Mouse (Mus musculus) layer of hippocampus, postnatal 14 days (tissue): ENCODE measurements around the gene Slc44a5. TPM values are rescaled to one million over a fixed set of nuclear protein-coding genes. Genes with fewer than 3 reads are reported as not detected.
A peak's percentile ranks its signal among the peaks of the same experiment; 100 is the strongest.

Source experiments
- DNase-seq, 2 experiments: peaks; one replicate each; pipeline ENCODE4 v3.0.0; 2021 to 2022; ENCODE audit warnings: low spot score in 2 of 2, mixed read lengths in 1 of 2
- total RNA-seq, 2 experiments: library from RNA; stranded (reverse); gene quantifications; 2 replicates each; pipeline ENCODE4 v1.2.3; 2021

Slc44a5 gene
- total RNA-seq, 2 experiments from 2014 or later, result 43.2 to 44.9 TPM

GRCm38 (mm10) chr3:154292126-154292525 is 318.9 kb downstream of the Slc44a5 start:
- no peak for DNase-seq

- DNase-seq, result no peak
Observed at GRCm38 (mm10) chr3:154293839-154294490, 320.7 kb downstream of the Slc44a5 start.

GRCm38 (mm10) chr3:154294924-154295834 is 321.9 kb downstream of the Slc44a5 start:
- DNase-seq, result no peak

GRCm38 (mm10) chr3:154297499-154297898 is 324.3 kb downstream of the Slc44a5 start:
- peak; percentile 52 to 62 for DNase-seq

- DNase-seq, result no peak
Observed at GRCm38 (mm10) chr3:154298490-154298889, 325.3 kb downstream of the Slc44a5 start.

- no peak for DNase-seq
Observed at GRCm38 (mm10) chr3:154300006-154300405, 326.8 kb downstream of the Slc44a5 start.

GRCm38 (mm10) chr3:154301102-154301501 is 327.9 kb downstream of the Slc44a5 start:
- no peak for DNase-seq

- DNase-seq, result no peak
Observed at GRCm38 (mm10) chr3:154305163-154305884, 332.1 kb downstream of the Slc44a5 start.

GRCm38 (mm10) chr3:154317651-154318248 is 344.5 kb downstream of the Slc44a5 start:
- DNase-seq, result no peak

Other genes starting within 250 kb of the Slc44a5 start
- 10 to 100 TPM; 20.6 to 23.3 TPM for gene St6galnac3, start 248.3 kb upstream of the Slc44a5 start, total RNA-seq
- not detected for gene Asb17, start 129.2 kb upstream of the Slc44a5 start, total RNA-seq
- under 1 TPM; 0.37 to 0.62 TPM for gene Msh4, start 67.3 kb upstream of the Slc44a5 start, total RNA-seq
- gene Rabggtb, start 60.4 kb upstream of the Slc44a5 start, total RNA-seq, result 10 to 100 TPM; 70.4 to 72.7 TPM
- gene Acadm, start 28.8 kb upstream of the Slc44a5 start, total RNA-seq, result 10 to 100 TPM; 43.1 to 46.5 TPM